Mouse (Mus musculus) bone marrow, adult 2 months (tissue): ENCODE data around the gene Slfnl1.

Experiments
- CTCF ChIP-seq: fragments of 200-500 bp; IDR thresholded peaks from 2 replicates; pipeline ENCODE4 v1.5.1; 2011; ENCODE audit warnings: low read length, control low read depth; ENCODE audit not compliant: control insufficient read depth, insufficient read depth
- POLR2A ChIP-seq: fragments of 200-500 bp; IDR thresholded peaks from 2 replicates; pipeline ENCODE4 v1.6.1; 2011; ENCODE audit warnings: low read depth, mild to moderate bottlenecking, control low read depth, low read length, borderline replicate concordance; ENCODE audit not compliant: control insufficient read depth

- TF ChIP-seq CTCF (no peak), POLR2A (no peak)
Observed at GRCm38 (mm10) chr4:120521761-120522160, 10.3 kb upstream of the Slfnl1 start.
